Mouse (Mus musculus) neural tube, embryonic 12.5 days (tissue): Measurements from ENCODE around the gene Pdcd1lg2. TPM values are rescaled to one million over a fixed set of nuclear protein-coding genes. Genes with fewer than 3 reads are reported as not detected.

Experiments
- ATAC-seq: fragments of 200-750 bp; cut with Nextera tagmentation; 2 replicates; pipeline ENCODE4 v1.8.0; 2017; ENCODE audit warnings: low read depth, mild to moderate bottlenecking, moderate TSS enrichment, moderate library complexity; ENCODE audit not compliant: low FRiP score
- H3K27ac ChIP-seq: fragments of 300-500 bp; sonication (generic); 2 replicates; pipeline ENCODE4 v1.5.1; 2016
- H3K27me3 ChIP-seq: fragments of 300-500 bp; sonication (generic); replicated peaks from 2 replicates; pipeline ENCODE4 v1.6.1; 2016; ENCODE audit warnings: mild to moderate bottlenecking
- H3K36me3 ChIP-seq: fragments of 300-500 bp; sonication (generic); 2 replicates; pipeline ENCODE4 v1.6.1; 2016; ENCODE audit warnings: mild to moderate bottlenecking
- H3K4me1 ChIP-seq: fragments of 300-500 bp; sonication (generic); 2 replicates; pipeline ENCODE4 v1.6.1; 2016
- H3K4me2 ChIP-seq: fragments of 300-500 bp; sonication (generic); replicated peaks from 2 replicates; pipeline ENCODE4 v1.6.1; 2016; ENCODE audit warnings: mild to moderate bottlenecking
- H3K4me3 ChIP-seq: fragments of 300-500 bp; sonication (generic); 2 replicates; pipeline ENCODE4 v1.5.1; 2016
- H3K9ac ChIP-seq: fragments of 300-500 bp; sonication (generic); 2 replicates; pipeline ENCODE4 v1.6.1; 2016; ENCODE audit warnings: mild to moderate bottlenecking
- H3K9me3 ChIP-seq: fragments of 300-500 bp; sonication (generic); 2 replicates; pipeline ENCODE4 v1.6.1; 2016; ENCODE audit warnings: mild to moderate bottlenecking
- WGBS: fragments of 180-500 bp; shearing (Covaris S2); methylation state at CpG from one replicate; pipeline ENCODE4 v1.1.7; 2016; 5-methylcytosine and 5-hydroxymethylcytosine counted together
- polyA plus RNA-seq: library from polyadenylated mRNA; unstranded; fragments of >200 nt; fragmentation: Nextera tagmentation; extraction: Ambion mirVana; gene quantifications from 2 replicates; pipeline ENCODE4 v1.2.1, GENCODE M21; 2016

Pdcd1lg2 gene
- polyA plus RNA-seq, 1 experiment from 2014 or later, result not detected

GRCm38 (mm10) chr19:29388818-29389217, 21.9 kb upstream of the Pdcd1lg2 start:
- Histone ChIP-seq H3K27me3 (no peaks in the 10 kb centered on the region), H3K4me1 (no peaks in the 10 kb centered on the region), H3K27ac (no peak overlapping the region), H3K9ac (no peak overlapping the region), H3K36me3 (no peaks in the 10 kb centered on the region), H3K4me2 (no peak overlapping the region), H3K9me3 (no peaks in the 10 kb centered on the region), H3K4me3 (no peak overlapping the region)
- ATAC-seq, result no peak
- 89% methylated on average over 1 of the region's 1 CpGs for WGBS

GRCm38 (mm10) chr19:29390483-29390882, 20.2 kb upstream of the Pdcd1lg2 start:
- WGBS, result 93% methylated on average over 5 of the region's 5 CpGs
- H3K36me3 ChIP-seq, result no peaks in the 10 kb centered on the region
- no peak for ATAC-seq

GRCm38 (mm10) chr19:29391279-29391678, 19.4 kb upstream of the Pdcd1lg2 start:
- H3K9me3 ChIP-seq, result no peaks in the 10 kb centered on the region
- no peaks in the 10 kb centered on the region for H3K4me1 ChIP-seq
- 83% methylated on average over 4 of the region's 4 CpGs for WGBS
- no peaks in the 10 kb centered on the region for H3K27me3 ChIP-seq
- no peak overlapping the region for H3K9ac ChIP-seq
- no peaks in the 10 kb centered on the region for H3K36me3 ChIP-seq
- H3K27ac ChIP-seq, result no peak overlapping the region
- H3K4me2 ChIP-seq, result no peak overlapping the region
- ATAC-seq, result no peak
- no peak overlapping the region for H3K4me3 ChIP-seq

More at GRCm38 (mm10) chr19:29390483-29390882, 20.2 kb upstream of the Pdcd1lg2 start:
- H3K4me2 ChIP-seq, result no peak overlapping the region
- no peak overlapping the region for H3K27ac ChIP-seq
- H3K9me3 ChIP-seq, result no peaks in the 10 kb centered on the region
- no peaks in the 10 kb centered on the region for H3K4me1 ChIP-seq
- no peaks in the 10 kb centered on the region for H3K27me3 ChIP-seq
- no peak overlapping the region for H3K4me3 ChIP-seq
- no peak overlapping the region for H3K9ac ChIP-seq

GRCm38 (mm10) chr19:29393333-29393732, 17.4 kb upstream of the Pdcd1lg2 start:
- H3K9me3 ChIP-seq, result 0 out of 2 replicates have a peak, but pooled peaks cover 5% of the 10 kb centered on the region
- no peak overlapping the region for H3K9ac ChIP-seq
- H3K4me2 ChIP-seq, result no peak overlapping the region
- no peak for ATAC-seq
- no peak overlapping the region for H3K4me3 ChIP-seq
- H3K36me3 ChIP-seq, result no peaks in the 10 kb centered on the region
- H3K27me3 ChIP-seq, result no peaks in the 10 kb centered on the region
- H3K4me1 ChIP-seq, result no peaks in the 10 kb centered on the region
- 90% methylated on average over 9 of the region's 9 CpGs for WGBS
- no peak overlapping the region for H3K27ac ChIP-seq

GRCm38 (mm10) chr19:29394721-29395120, 16.0 kb upstream of the Pdcd1lg2 start:
- Histone ChIP-seq H3K9me3 (0 out of 2 replicates have a peak, but pooled peaks cover 6% of the 10 kb centered on the region), H3K27me3 (no peaks in the 10 kb centered on the region), H3K36me3 (no peaks in the 10 kb centered on the region), H3K27ac (no peak overlapping the region), H3K4me3 (no peak overlapping the region), H3K9ac (no peak overlapping the region), H3K4me2 (no peak overlapping the region), H3K4me1 (no peaks in the 10 kb centered on the region)
- 97% methylated on average over 2 of the region's 2 CpGs for WGBS
- no peak for ATAC-seq

GRCm38 (mm10) chr19:29396353-29396752, 14.4 kb upstream of the Pdcd1lg2 start:
- Histone ChIP-seq H3K4me3 (no peak overlapping the region), H3K27ac (no peak overlapping the region), H3K36me3 (no peaks in the 10 kb centered on the region), H3K4me1 (no peaks in the 10 kb centered on the region), H3K9me3 (0 out of 2 replicates have a peak, but pooled peaks cover 6% of the 10 kb centered on the region), H3K27me3 (no peaks in the 10 kb centered on the region), H3K9ac (no peak overlapping the region), H3K4me2 (no peak overlapping the region)
- WGBS, result 85% methylated on average over 1 of the region's 1 CpGs
- ATAC-seq, result no peak

GRCm38 (mm10) chr19:29399786-29400185, 10.9 kb upstream of the Pdcd1lg2 start:
- no peak overlapping the region for H3K27ac ChIP-seq
- no peak overlapping the region for H3K9ac ChIP-seq
- H3K36me3 ChIP-seq, result no peaks in the 10 kb centered on the region
- H3K9me3 ChIP-seq, result 0 out of 2 replicates have a peak, but pooled peaks cover 6% of the 10 kb centered on the region
- no peak overlapping the region for H3K4me2 ChIP-seq
- ATAC-seq, result no peak
- 91% methylated on average over 4 of the region's 4 CpGs for WGBS
- no peaks in the 10 kb centered on the region for H3K27me3 ChIP-seq
- no peak overlapping the region for H3K4me3 ChIP-seq
- H3K4me1 ChIP-seq, result no peaks in the 10 kb centered on the region

- H3K9ac ChIP-seq, result no peak overlapping the region
- no peaks in the 10 kb centered on the region for H3K4me1 ChIP-seq
- no peaks in the 10 kb centered on the region for H3K36me3 ChIP-seq
- no peak overlapping the region for H3K4me3 ChIP-seq
- no peak overlapping the region for H3K27ac ChIP-seq
- 89% methylated on average over 3 of the region's 3 CpGs for WGBS
- ATAC-seq, result no peak
- 0 out of 2 replicates have a peak, but pooled peaks cover 6% of the 10 kb centered on the region for H3K9me3 ChIP-seq
- H3K4me2 ChIP-seq, result no peak overlapping the region
- H3K27me3 ChIP-seq, result no peaks in the 10 kb centered on the region
These were observed 10.3 kb upstream of the Pdcd1lg2 start for GRCm38 (mm10) chr19:29400466-29400865.

- 97% methylated on average over 4 of the region's 4 CpGs for WGBS
- no peaks in the 10 kb centered on the region for H3K36me3 ChIP-seq
- no peak overlapping the region for H3K27ac ChIP-seq
- H3K9me3 ChIP-seq, result 0 out of 2 replicates have a peak, but pooled peaks cover 6% of the 10 kb centered on the region
- H3K4me3 ChIP-seq, result no peak overlapping the region
- no peaks in the 10 kb centered on the region for H3K27me3 ChIP-seq
- no peaks in the 10 kb centered on the region for H3K4me1 ChIP-seq
- no peak for ATAC-seq
- no peak overlapping the region for H3K4me2 ChIP-seq
- no peak overlapping the region for H3K9ac ChIP-seq
These were observed 8.1 kb upstream of the Pdcd1lg2 start for GRCm38 (mm10) chr19:29402621-29403020.

- WGBS, result 94% methylated on average over 4 of the region's 4 CpGs
- H3K9me3 ChIP-seq, result 0 out of 2 replicates have a peak, but pooled peaks cover 2% of the 10 kb centered on the region
- H3K27me3 ChIP-seq, result no peaks in the 10 kb centered on the region
- H3K9ac ChIP-seq, result no peak overlapping the region
- no peaks in the 10 kb centered on the region for H3K36me3 ChIP-seq
- no peak overlapping the region for H3K4me2 ChIP-seq
- no peak for ATAC-seq
- no peak overlapping the region for H3K4me3 ChIP-seq
- H3K27ac ChIP-seq, result no peak overlapping the region
- H3K4me1 ChIP-seq, result no peaks in the 10 kb centered on the region
These were observed 7.5 kb upstream of the Pdcd1lg2 start for GRCm38 (mm10) chr19:29403251-29403650.

- H3K4me1 ChIP-seq, result no peaks in the 10 kb centered on the region
- no peaks in the 10 kb centered on the region for H3K9me3 ChIP-seq
- H3K27ac ChIP-seq, result no peak overlapping the region
- H3K4me3 ChIP-seq, result no peak overlapping the region
- no peak overlapping the region for H3K9ac ChIP-seq
- H3K36me3 ChIP-seq, result no peaks in the 10 kb centered on the region
- H3K4me2 ChIP-seq, result no peak overlapping the region
- 48% methylated on average over 2 of the region's 2 CpGs for WGBS
- H3K27me3 ChIP-seq, result no peaks in the 10 kb centered on the region
- no peak for ATAC-seq
These were observed 5.3 kb upstream of the Pdcd1lg2 start for GRCm38 (mm10) chr19:29405388-29405787.

GRCm38 (mm10) chr19:29406042-29407017, 4.4 kb upstream of the Pdcd1lg2 start:
- H3K9ac ChIP-seq, result no peak overlapping the region
- H3K27ac ChIP-seq, result no peak overlapping the region
- no peaks in the 10 kb centered on the region for H3K9me3 ChIP-seq
- no peak overlapping the region for H3K4me2 ChIP-seq
- WGBS, result 87% methylated on average over 18 of the region's 18 CpGs
- no peaks in the 10 kb centered on the region for H3K36me3 ChIP-seq
- H3K4me1 ChIP-seq, result no peaks in the 10 kb centered on the region
- no peak overlapping the region for H3K4me3 ChIP-seq
- H3K27me3 ChIP-seq, result no peaks in the 10 kb centered on the region
- ATAC-seq, result no peak
